8 mouse cellular contexts compared by ENCODE assay signal in genomic region chr19:8838041-8838730, GRCm38 (mm10). TPM values are rescaled to one million over a fixed set of nuclear protein-coding genes. Genes with fewer than 3 reads are reported as not detected.
DNase-seq lines count a peak whose midpoint lies in the region; ATAC-seq and TF ChIP-seq lines count a peak whose summit lies in the region.
"Had no signal": no experiment of that assay in that cellular context is flagged by ENCODE, and none has a peak within 500 bp of the region (broad histone marks: within the 10 kb centered on the region; RNA-seq: fewer than 3 reads in every experiment).

No protein-coding gene starts in this region.

- intact Hi-C loops in heart, postnatal 10 days (cut with DNase I): no loop called here

- TF ChIP-seq CTCF in thymus, adult 2 months (IDR thresholded peaks at IDR 0.05; ENCODE audit: borderline replicate concordance, control insufficient read depth, extremely low read depth, insufficient read depth, low read length, poor library complexity): no peak

- no peak overlapping the region for H3K27ac ChIP-seq in thymus, adult 2 months (ENCODE audit: control insufficient read depth, insufficient read depth, low read length)

- WGBS in thymus, adult 2 months: 32% methylated on average over 15 of the region's 15 CpGs

- H3K36me3 ChIP-seq in thymus, adult 2 months (ENCODE audit: control insufficient read depth, insufficient read depth, low read length): peaks cover 16% of the 10 kb centered on the region

- H3K27me3 ChIP-seq in thymus, adult 2 months (ENCODE audit: control insufficient read depth, insufficient read depth, low read length): no peaks in the 10 kb centered on the region

- TF ChIP-seq POLR2A in thymus, adult 2 months (IDR thresholded peaks at IDR 0.05; ENCODE audit: control insufficient read depth, extremely low read depth, insufficient read depth, low read length, poor library complexity): no peak

- peak; percentile 5; the same call in 1 of the 2 replicates for ATAC-seq in megakaryocyte progenitor cell, adult 5-6 weeks (replicated peaks; ENCODE audit: poor library complexity)

- peak overlapping the region; percentile 86 for H3K4me3 ChIP-seq in thymus, adult 2 months (ENCODE audit: control insufficient read depth, insufficient read depth, low read length)

- H3K4me1 ChIP-seq in thymus, adult 2 months (replicated peaks; ENCODE audit: control insufficient read depth, insufficient read depth, low read length): peaks cover 33% of the 10 kb centered on the region

- no peak for DNase-seq in thymus, adult 2 months
- no peak for DNase-seq in thymus, postnatal 10 days (ENCODE audit: low spot score in 2 of 2)
- peak; percentile 78 to 80 for DNase-seq in cerebellum, postnatal 14 days
- peak; percentile 40 to 61 for DNase-seq in heart, postnatal 10 days
- peak; percentile 83 to 85 for DNase-seq in kidney, postnatal 25 days
- DNase-seq in testis, postnatal 10 days (ENCODE audit: low spot score): peak; percentile 77

RNA-seq across cellular contexts. Expression of gene Gng3, which starts 0.8 kb away (rescaled TPM):
- polyA plus RNA-seq in thymus, adult 2 months (2012; rRNA removed): 0.15 TPM in 1 of 2 replicates, not detected in the other
- total RNA-seq in heart, postnatal 10 days (2021): not detected
- total RNA-seq in megakaryocyte progenitor cell, adult 5-6 weeks (2015): 0.07 and 0.22 TPM in 2 replicates
- not detected in 2 replicates for total RNA-seq in megakaryocyte progenitor cell, adult 5-6 weeks (2017)
- total RNA-seq: common myeloid progenitor, adult 5-6 weeks had no signal

RNA-seq across cellular contexts. Expression of gene Bscl2, which starts 0.9 kb away (rescaled TPM):
- 136 and 153 TPM in 2 replicates for polyA plus RNA-seq in thymus, adult 2 months (2012; rRNA removed)
- total RNA-seq in heart, postnatal 10 days (2021): 10 to 100 TPM; 25.8 to 34.7 TPM
- total RNA-seq in megakaryocyte progenitor cell, adult 5-6 weeks (2015): 58.3 and 63.4 TPM in 2 replicates
- 28.8 and 31.6 TPM in 2 replicates for total RNA-seq in megakaryocyte progenitor cell, adult 5-6 weeks (2017)

RNA-seq across cellular contexts. Expression of gene AC129217.1, which starts 8.6 kb away (rescaled TPM):
- 1.5 and 1.6 TPM in 2 replicates for polyA plus RNA-seq in thymus, adult 2 months (2012; rRNA removed)
- total RNA-seq in heart, postnatal 10 days (2021): not detected
- total RNA-seq in megakaryocyte progenitor cell, adult 5-6 weeks (2015): 0.76 TPM in 1 of 2 replicates, not detected in the other
- not detected in 2 replicates for total RNA-seq in megakaryocyte progenitor cell, adult 5-6 weeks (2017)
- total RNA-seq: common myeloid progenitor, adult 5-6 weeks had no signal

RNA-seq across cellular contexts. Expression of gene Lrrn4cl, which starts 12.4 kb away (rescaled TPM):
- polyA plus RNA-seq in thymus, adult 2 months (2012; rRNA removed): 1.2 and 1.3 TPM in 2 replicates
- total RNA-seq in heart, postnatal 10 days (2021): 1 to 10 TPM; 4.2 to 5.1 TPM
- total RNA-seq in megakaryocyte progenitor cell, adult 5-6 weeks (2015): not detected in 2 replicates
- total RNA-seq in megakaryocyte progenitor cell, adult 5-6 weeks (2017): 0.88 TPM in 1 of 2 replicates, not detected in the other

RNA-seq across cellular contexts. Expression of gene Hnrnpul2, which starts 18.4 kb away (rescaled TPM):
- 29.3 and 34.3 TPM in 2 replicates for polyA plus RNA-seq in thymus, adult 2 months (2012; rRNA removed)
- 10 to 100 TPM; 51.0 to 56.3 TPM for total RNA-seq in heart, postnatal 10 days (2021)
- 56.7 and 59.5 TPM in 2 replicates for total RNA-seq in megakaryocyte progenitor cell, adult 5-6 weeks (2015)
- 64.7 and 77.8 TPM in 2 replicates for total RNA-seq in megakaryocyte progenitor cell, adult 5-6 weeks (2017)

Comparison
In these comparisons a context has a peak if more than half of its experiments do, and no peak if none do; other contexts are left out.
1. DNase-seq: peak in cerebellum, postnatal 14 days (2 of 2), heart, postnatal 10 days (2 of 2), kidney, postnatal 25 days (2 of 2) and testis, postnatal 10 days (single experiment); none in thymus, adult 2 months (single experiment) and thymus, postnatal 10 days (0 of 2).